Mouse (Mus musculus) spleen, postnatal 0 days (tissue): ENCODE results near the gene Aldh1a1. TPM values are rescaled to one million over a fixed set of nuclear protein-coding genes. Genes with fewer than 3 reads are reported as not detected.

Experiments used
- polyA plus RNA-seq: library from polyadenylated mRNA; unstranded; fragments of >200 nt; fragmentation: Nextera tagmentation; extraction: Ambion mirVana; gene quantifications from 2 replicates; pipeline ENCODE4 v1.2.1, GENCODE M21; 2015

Aldh1a1 gene
- polyA plus RNA-seq: 5.1 and 5.4 TPM in 2 replicates

DNA sequence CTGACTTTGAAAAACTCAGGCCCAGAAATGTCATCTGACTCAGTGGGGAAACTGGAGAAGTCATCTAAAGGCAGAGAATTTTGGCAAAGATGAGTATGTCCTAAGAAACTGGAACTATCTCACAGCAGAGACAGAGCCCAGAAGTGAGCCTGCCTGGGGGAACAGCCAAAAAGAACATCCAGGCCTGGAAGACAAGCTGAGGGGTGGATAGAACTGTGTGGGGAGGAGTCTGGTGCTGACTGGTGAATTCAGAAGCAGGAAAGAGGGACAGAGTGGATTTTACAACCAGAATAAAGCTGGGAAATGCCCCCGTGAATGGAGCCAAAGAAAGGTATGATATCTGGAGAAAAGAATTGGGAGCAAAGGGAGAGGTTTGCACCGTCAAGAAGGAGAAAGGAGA lies at the start of gene Aldh1a1:
Gene Aldh1a1, plus strand, starts transcription at position 225 of the 400 bp plus-strand sequence.

Other genes with a start within 250 kb of the Aldh1a1 start
- 214 and 320 TPM in 2 replicates for gene Anxa1, start 101.8 kb upstream of the Aldh1a1 start, polyA plus RNA-seq
- gene Aldh1a7, start 234.8 kb downstream of the Aldh1a1 start, polyA plus RNA-seq: 1.1 and 1.2 TPM in 2 replicates